Mouse (Mus musculus): ENCODE measurements around the gene Rpl41.

GRCm38 (mm10) chr10:128509831-128510230 lies 39.3 kb downstream of the Rpl41 start:
- no peak for TF ChIP-seq CTCF (IDR thresholded peaks at IDR 0.05; ENCODE audit: borderline replicate concordance, insufficient read depth, low read length)
- no peak for TF ChIP-seq POLR2A (IDR thresholded peaks at IDR 0.05; ENCODE audit: low read depth, low read length)

All from embryonic fibroblast, embryonic 13.5 days (primary cell).